Mouse (Mus musculus): ENCODE data around the gene Crot.

The Crot gene

DNA sequence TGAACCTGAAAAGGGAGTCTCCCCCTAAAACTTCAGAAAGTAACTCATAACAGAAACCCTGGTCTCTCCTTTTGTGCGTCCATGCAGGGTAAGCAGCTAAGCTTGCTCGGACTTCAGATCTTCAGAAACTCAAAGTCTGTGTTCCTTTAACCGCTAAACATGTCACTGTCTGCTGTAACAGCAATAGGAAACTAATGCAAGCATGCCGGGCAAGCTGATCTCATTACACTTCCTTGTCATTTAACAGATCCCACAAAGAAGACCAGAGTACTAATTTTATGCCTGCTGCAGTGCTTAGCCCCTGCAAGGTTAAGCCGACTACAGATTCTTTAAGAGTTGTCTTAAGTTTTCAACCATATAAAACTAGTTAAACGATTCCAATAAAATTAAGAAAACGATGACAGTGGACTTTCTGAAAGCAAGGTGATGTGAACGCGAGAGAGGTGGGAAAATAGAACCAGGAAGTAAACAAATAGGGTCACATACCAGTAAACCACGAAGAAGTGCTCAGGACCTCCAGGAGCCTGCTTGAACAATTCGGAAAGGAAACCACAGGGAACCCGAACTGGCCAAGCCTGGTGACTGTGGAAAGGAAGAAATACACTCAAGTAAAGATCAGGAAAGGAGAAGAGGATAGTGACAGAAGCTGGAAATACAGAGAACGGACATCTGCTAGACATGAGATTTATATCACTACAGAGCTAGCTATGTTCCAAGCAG lies 998 bp downstream of the Crot start:
- DNase-seq (ENCODE audit: low read depth, low spot score) = no peak

DNA sequence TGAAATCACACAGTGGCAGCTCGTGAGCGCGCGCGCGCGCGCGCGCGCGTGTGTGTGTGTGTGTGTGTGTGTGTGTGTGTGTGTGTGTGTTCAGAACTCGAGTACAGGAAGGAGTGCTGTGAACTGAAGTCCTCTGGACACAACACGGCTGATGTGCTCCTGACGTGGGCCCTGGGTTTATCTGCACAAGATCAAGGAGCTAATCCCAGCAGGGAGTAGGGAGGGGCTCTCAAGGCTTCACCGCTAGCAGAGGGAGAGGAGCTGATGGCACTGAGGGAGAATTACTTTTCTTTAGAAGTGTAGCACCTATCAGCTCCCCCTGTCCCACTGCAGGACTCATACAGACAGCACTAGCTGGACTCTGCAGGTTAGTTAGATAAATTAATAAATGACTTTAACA lies 5.5 kb downstream of the Crot start:
- DNase-seq (ENCODE audit: low read depth, low spot score) = no peak

DNA sequence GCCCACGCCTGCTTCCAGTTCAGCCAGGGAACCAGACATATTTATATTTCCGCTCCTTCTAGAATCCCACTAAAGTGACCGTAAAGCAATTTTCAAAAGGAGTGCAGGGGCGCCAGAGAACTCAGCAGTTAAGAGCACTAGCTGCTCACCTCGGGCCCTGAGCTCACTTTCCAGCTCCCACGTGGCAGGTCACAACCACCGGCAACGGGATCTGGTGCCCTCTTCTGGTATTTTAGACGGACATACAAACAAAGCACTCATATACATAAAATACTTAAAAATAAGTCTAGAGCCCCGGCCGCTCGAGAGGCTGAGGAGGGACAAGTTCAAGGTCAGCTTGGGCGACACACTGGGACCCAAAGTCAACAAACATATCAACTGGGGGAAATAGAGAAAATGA lies 6.6 kb downstream of the Crot start:
- no peak for DNase-seq (ENCODE audit: low read depth, low spot score)

DNA sequence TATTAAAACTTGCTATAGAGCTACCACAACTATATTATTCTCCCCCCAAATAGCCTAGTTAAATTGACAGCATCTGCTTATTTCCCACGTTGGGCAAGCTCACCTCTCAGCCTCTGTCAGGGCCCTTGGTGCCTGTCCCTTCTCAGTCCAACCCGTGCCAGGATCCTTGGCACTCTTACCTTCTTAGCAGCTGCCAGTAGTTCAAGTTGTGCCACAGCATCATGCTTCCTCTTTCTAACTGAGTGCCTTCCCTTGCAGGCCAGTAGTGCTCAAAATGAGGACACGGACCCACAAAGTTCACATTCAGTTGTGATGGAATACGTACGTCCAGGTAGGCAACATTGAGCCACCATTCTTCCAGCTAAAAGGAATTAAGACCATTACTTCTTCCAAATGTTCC lies 9.2 kb downstream of the Crot start:
- DNase-seq (ENCODE audit: low read depth, low spot score) = no peak

DNA sequence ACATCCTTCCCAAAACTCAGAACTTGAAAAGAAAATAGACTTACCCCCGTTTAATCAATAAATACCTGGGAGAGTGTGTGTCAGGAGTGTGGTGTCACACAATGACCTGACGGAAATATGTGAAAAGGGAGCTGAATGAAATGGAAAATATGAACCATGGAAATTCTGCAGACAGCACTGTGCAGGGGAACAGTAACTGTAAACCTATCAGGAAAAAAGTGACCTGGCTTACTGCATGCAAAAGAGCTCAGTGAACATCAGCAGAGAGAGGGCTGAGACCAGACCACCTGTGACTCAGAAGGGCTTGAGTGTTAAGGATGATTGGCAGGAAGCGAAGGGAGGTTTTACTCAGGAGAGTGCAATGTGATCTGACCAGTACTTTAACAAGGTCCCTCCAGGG lies 11.7 kb downstream of the Crot start:
- no peak for DNase-seq (ENCODE audit: low read depth, low spot score)

DNA sequence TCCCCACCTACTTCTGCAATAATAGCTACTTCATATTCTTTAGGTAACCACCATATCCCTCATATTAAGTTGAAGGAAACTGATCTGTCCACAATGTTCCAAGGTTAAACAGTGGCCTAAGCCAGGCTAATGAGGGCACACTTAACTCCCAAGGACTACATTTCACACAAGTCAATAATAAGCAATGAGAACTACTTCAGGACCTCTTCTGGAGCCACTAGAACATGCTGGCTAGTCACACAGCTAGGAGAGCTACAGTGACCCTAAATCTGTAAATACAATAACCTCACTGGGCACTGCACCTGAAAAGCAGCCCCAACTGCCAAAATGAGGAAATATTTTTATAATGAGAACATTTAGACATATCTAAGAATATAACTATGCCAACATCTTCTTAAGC lies 22.4 kb downstream of the Crot start:
- DNase-seq (ENCODE audit: low read depth, low spot score) = no peak

DNA sequence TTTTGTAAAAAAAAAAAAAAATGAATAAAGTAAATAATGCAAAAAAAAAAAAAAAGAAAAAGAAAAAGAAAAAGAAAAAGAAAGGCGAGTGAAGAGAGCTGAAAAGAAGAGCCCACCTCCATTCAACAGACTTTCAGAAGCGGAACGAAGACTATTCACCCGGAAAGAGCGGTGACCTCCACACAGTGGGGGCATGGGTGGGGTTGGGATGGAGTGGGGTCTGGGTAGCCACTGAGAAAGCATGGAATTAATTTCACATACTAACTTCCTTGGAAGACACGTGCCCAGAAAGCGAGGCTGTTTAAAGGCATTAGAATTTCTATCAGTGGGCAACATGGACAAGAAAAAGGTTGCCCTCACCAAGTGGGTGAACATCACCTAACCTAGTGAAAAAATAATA lies 24.8 kb downstream of the Crot start:
- DNase-seq (ENCODE audit: low read depth, low spot score) = no peak

DNA sequence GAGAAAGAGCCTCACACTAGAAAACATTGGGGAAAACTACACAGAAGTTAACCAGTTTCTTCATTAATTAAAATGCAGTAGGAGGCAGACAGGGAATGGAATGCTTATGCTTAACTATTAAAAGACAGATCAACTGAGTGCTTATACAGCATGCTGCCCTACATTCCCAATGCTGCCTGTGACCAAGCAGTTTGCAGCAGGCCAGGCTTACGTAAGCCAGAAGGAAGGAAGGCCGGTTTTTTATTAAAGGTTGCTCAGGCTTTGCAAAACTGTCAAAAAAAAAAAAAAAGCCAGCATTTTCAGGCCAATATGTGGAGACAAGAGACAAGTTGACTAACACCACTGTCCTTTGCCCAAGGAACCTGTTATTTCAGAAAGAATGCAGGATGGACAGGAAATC lies 26.4 kb downstream of the Crot start:
- DNase-seq (ENCODE audit: low read depth, low spot score) = peak; percentile 20

DNA sequence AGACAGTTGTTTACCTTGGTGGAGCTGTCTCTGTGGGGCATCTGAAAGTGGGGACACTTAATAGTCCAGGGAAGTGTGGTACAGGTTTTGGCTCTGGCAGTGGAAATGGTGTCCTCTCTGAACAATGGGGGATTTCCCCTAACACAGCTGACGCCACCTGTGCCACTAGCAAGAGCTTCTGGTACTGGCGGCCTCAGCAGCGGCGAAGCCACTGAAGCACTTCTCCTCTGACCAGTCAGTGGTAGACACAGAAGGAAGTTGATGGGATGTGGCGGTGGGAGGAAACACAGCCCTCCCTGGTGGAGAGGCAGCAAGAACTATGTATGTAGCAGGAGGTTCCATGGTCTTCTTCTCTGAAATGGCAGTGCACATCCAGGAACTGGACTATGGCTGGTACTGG lies 32.6 kb downstream of the Crot start:
- DNase-seq (ENCODE audit: low read depth, low spot score) = no peak

DNA sequence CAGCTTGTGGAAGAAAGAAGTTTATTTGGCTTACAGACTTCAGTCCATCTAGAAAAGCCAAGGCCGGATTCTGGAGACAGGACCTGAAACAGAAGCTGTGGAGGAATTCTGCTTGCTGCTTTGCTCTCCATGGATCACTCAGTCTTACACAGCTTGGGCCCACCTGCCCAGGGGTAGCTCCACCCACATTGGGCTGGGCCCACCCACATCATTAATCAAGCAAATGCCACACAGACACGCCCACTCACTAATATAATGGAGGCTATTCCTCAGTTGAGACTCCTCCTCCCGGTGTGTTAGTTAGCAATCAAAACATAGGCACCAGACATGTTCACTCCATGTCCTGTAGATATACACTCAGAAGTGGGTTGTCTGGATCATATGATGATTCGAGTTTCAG lies 36.6 kb downstream of the Crot start:
- no peak for DNase-seq (ENCODE audit: low read depth, low spot score)

DNA sequence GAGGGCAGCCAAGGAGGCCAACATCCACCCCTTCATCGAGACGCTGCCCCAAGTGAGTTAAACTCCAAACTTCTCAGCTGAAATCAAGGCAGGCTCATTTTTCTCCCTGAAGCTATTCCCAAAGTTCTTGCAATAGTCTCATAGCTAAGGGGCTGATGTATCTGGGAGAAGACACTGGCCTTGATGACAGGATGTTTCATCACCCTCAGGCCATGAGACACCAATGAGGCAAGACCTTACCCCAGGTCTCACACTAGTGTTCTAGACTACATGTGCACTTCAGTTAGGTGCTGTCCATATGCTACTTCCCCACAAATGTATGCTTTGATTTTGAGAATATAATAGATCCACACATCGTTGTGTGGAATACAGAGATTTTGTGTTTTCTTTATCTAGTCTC lies 41.6 kb downstream of the Crot start:
- no peak for DNase-seq (ENCODE audit: low read depth, low spot score)

DNA sequence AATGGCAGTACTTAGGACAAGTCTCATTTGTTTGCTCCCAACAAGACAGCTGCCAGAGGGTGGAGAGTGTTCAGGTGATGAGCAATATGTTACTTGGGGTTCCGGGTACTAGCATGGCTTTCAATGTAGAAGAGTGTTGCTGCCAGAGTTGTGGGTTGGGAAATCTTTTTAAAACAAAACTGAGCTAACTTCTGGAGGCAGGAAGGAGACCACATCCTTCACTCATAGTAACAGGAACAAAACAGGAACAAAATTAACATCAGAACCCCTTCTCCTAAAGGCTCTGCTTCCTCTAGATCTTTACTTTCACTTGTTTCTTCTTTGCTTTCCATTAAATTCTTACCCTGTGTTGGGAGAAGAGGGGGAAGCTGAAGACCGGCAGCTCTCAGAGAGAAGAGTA lies 43.5 kb downstream of the Crot start:
- DNase-seq (ENCODE audit: low read depth, low spot score) = no peak

DNA sequence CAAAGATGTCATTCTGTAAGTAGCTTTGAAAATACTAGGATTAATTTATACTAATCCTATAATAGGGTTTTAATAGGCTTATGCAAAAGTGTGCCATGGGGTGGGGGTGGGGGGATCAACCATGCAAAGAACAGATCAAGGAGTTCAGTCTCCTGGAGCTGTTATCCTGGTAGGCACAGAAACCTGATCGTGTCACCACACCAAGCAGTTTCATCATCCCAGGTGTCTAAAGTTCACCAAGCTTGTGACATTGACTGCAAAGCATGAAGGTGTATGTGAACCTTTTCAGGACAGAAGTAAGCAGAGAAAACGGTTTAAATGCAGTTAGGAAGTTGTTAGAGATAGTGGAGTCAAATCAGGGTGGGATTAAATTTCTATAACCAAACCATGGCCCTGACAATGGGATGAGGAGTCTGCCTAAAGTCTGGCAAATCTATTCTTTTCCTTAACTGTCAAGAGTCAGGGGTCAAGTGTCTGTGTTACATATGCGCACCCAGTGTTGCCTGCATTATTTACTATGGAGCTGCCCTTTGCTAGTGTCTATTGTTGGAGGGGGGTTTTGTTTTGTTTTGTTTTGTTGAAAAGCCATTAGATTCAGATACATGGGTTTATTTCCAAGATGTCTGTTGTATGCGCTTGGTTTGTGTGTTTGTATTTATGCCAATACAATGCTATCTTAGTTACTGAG lies 49.6 kb downstream of the Crot start:
- DNase-seq (ENCODE audit: low read depth, low spot score) = no peak

DNA sequence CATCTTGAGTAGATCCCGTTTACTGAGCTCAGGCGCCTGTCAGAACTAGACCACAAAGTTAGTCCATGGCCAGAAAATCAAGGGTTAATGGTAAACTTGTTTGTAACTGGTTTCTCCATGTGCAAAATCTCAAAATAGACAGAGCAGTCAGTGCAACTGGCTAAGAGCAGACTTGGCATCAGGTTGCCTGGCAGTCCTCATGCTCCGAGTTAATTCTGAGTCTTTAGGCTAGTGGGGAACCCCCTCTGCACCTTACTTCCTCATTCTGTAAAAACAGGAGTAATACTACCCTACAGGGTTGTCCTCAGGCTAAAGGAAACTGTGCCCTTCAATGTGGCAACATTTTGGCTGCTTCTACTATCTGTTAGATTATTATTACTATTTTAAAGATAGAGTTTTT lies 53.3 kb downstream of the Crot start:
- peak; percentile 21 for DNase-seq (ENCODE audit: low read depth, low spot score)

DNA sequence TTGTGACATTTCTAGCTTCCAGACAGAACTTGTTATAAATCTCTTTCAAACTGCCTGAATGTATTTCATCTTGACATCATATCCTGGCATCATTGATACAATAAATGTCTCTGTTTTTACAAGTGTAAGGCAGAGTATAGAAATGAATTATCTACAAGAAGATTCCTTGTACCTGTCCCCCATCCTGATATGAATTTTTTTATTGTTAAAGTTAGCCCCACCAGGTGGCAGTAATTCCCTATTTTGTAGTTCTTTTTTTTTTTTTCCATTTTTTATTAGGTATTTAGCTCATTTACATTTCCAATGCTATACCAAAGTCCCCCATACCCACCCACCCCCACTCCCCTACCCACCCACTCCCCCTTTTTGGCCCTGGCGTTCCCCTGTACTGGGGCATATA lies 55.9 kb downstream of the Crot start:
- DNase-seq (ENCODE audit: low read depth, low spot score) = peak; percentile 16

DNA sequence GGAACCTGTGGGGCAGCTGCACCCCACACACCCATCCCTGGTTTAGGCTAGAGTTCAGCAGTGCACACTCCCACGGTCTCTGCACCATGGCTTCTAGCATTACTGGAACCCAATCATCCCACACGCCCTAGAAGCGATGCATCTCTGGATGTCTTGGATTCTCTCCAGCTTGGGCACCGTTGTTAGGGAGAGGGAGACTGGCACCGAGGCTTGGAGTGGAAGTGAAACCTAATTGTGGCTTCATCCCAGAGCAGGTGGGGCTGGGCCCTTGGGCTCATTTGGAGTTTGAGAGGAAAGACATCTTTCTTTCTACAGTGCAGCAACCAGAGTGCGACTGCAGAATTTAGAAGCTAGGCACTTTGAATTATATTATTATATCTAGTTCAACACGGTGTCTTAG lies 59.2 kb downstream of the Crot start:
- DNase-seq (ENCODE audit: low read depth, low spot score) = peak; percentile 18

DNA sequence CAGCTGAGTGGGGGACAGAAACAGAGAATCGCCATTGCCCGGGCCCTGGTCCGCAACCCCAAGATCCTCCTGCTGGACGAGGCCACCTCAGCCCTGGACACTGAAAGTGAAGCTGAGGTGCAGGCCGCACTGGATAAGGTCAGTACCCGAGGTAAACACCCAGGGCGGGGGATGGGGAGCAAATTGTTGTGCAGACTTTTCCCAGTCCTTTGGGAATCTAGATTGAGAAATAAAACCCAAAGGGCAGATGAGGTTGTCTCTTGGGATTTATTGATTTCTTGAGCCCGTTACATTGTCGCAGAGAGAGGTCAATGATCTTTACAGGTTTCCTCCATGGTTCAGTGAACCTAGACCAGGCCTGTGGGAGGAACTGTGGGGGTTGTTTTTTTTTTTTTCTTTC lies 68.7 kb downstream of the Crot start:
- no peak for DNase-seq (ENCODE audit: low read depth, low spot score)

DNA sequence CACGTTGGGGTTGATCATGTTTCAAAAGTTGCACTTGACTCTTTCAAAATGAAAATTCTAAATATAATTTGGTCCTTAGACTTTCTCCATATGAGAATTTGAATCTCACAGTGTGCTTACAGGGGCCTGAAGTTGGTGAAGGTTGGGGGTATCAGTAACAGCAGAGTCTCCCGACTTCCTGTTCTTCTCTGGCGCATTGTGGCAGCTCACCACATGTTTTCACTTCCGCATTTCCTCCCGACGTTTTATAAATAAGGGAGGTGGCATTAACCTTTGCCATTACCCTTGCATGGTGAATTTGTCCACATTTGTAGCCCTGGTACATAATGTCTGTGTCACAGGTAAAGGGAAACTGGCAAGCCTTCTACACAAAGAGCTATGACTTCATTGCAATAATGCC lies 80.1 kb downstream of the Crot start:
- DNase-seq (ENCODE audit: low read depth, low spot score) = no peak

DNA sequence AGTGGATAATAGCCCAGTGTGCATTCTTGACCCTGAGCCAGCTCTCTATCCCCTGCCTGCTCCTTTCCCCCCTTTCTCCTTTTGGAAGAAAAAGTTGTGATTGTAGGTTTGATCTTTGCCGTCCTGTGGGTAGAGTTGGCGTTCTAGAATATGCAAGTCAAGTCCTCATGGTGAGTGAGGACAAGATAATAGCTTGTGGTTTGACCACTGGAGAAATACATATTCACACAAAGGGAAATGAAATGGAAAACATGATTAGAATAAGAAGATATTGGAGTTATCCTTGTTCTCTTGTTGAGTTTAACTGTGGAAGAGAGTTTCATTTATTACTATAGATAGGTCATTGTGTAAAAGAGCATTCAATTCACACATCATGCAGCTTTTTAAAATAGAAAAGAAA lies 80.7 kb downstream of the Crot start:
- DNase-seq (ENCODE audit: low read depth, low spot score) = no peak

All from brain, adult 2 months (tissue).